Mouse (Mus musculus) liver (tissue): ENCODE measurements around the gene Btbd35f1.
"Not testable (repeated sequence)": the region's sequence is repeated elsewhere in the genome, so short reads cannot be mapped to it uniquely, and the experiment has no call there.

Experiments
- DNase-seq: peaks from one replicate; pipeline ENCODE4 v3.0.0-alpha.2; 2020; ENCODE audit warnings: mixed read lengths

Btbd35f1 gene

GRCm38 (mm10) chrX:32559755-32560154 lies at the start of gene Btbd35f1:
Btbd35f1 (plus strand) TSS chrX:32560055.
- not testable (repeated sequence) for DNase-seq

DNA sequence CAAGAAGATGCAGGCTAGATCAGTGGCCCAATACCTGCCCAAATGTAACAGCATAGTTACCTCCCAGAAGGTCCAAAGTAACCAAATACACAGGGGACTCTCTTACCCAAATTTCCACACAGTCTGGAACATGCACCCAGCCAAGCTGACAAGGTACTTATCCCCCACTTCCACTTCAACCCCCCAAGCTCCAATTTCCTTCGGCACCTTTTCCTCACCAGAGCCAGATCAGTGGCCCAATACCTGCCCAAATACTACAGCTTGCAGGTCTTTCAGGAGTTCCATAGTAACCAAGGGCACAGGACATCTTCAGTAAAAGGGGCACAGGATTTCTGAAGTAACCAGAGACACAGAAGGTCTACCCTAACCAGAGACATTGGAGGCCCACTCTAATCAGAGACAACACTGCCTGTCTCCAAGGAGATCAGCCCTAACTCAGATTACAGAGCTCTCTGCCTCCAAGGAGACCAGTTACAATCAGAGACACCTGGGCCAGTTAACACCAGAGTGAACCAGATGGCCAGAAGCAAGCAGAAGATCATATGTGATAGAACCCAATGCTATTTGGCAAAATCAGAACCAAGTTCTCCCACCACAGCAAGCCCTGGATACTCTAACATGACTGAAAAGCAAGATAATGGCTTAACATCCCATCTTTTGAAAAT lies 31.2 kb downstream of the Btbd35f1 start:
- not testable (repeated sequence) for DNase-seq

GRCm38 (mm10) chrX:32601008-32601407 lies 41.2 kb downstream of the Btbd35f1 start:
- not testable (repeated sequence) for DNase-seq

DNA sequence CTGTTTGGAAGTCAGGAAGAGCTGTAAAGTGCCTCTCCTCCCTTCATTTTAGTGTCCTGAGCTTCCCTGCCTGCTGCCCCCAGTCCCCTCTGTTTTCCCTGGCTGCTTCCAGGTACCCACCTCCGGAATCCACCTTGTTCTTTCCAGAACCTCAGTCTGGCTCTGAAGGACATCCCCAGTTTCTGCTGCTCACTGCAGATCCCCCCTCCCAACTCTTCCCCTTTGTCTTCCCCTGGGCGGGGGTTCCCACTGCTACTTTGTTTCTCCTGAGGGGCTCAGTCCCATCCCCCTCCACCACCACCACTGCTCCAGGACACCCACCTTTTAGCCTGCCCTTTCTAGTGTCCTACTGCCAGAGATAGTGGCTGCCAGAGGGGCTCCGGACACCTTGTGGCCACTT lies 41.6 kb downstream of the Btbd35f1 start:
- DNase-seq = not testable (repeated sequence)
